Comparison of ENCODE assay signal across 8 mouse cellular contexts in the genomic region with DNA sequence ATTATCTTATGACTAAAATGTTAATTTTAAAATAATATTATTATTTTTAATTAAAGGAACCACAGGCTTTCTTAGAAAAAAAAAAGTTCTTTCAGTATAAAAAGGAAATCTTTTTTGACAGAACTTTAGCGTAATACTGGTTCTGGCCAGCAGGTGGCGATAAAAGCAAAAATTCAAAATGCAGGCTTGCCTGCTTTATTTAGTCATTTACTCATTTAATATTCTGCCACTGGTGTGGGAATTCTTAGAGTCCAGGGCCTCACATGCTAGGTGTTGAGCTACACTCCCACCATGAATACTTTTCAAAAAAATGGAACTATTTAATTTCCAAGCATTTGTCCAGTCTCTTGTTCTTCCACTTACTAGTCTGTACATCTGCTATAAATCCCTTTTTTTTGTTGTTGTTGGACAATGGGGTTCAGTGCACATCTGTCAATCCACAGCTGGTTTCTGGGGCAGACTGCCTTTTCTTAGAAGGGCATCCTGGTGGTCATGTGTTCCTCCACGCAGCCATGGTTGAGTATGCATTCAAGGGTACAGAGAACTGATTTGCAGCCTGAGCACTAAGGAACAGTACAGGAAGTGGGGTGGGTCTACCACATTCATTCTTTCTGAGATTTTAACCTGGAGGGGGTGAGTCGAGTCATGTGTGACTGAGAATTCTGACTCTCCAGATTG. TPM values are rescaled to one million over a fixed set of nuclear protein-coding genes. Genes with fewer than 3 reads are reported as not detected.
DNase-seq lines count a peak whose midpoint lies in the region; ATAC-seq lines count a peak whose summit lies in the region.

No protein-coding gene starts in this region.

- no peak overlapping the region for H3K27ac ChIP-seq in embryonic facial prominence, embryonic 11.5 days (replicated peaks; ENCODE audit: low read depth, low read length)

- H3K4me1 ChIP-seq in embryonic facial prominence, embryonic 11.5 days (ENCODE audit: control insufficient read depth, insufficient read depth, low read length): no peaks in the 10 kb centered on the region

- no peaks in the 10 kb centered on the region for H3K9me3 ChIP-seq in embryonic facial prominence, embryonic 11.5 days (replicated peaks; ENCODE audit: control insufficient read depth, low read length)

- WGBS in embryonic facial prominence, embryonic 11.5 days: 33% methylated on average over 4 of the region's 4 CpGs

- peak; percentile 60 for DNase-seq in CD4-positive, CD25-positive, alpha-beta regulatory T cell, adult 2 months (ENCODE audit: low read depth, low spot score)
- DNase-seq in testis, postnatal 10 days (ENCODE audit: low spot score): peak; percentile 87
- no peak for DNase-seq in testis, postnatal 14 days (ENCODE audit: low spot score)
- peak; percentile 74 for DNase-seq in embryonic facial prominence, embryonic 11.5 days (ENCODE audit: low spot score)
- peak; percentile 70 for DNase-seq in induced T-regulatory cell, adult 2 months (ENCODE audit: low read depth)
- DNase-seq in lung, adult 18-20 months: peak; percentile 22 to 28
- DNase-seq in right cerebral cortex, postnatal 4 days: peak; percentile 81

- H3K36me3 ChIP-seq in embryonic facial prominence, embryonic 11.5 days (replicated peaks; ENCODE audit: control insufficient read depth, insufficient read depth, low read depth, low read length): no peaks in the 10 kb centered on the region

- H3K9ac ChIP-seq in embryonic facial prominence, embryonic 11.5 days (replicated peaks; ENCODE audit: low read length): no peak overlapping the region

- ATAC-seq in CD4-positive, CD25-positive, alpha-beta regulatory T cell, adult 4 months: no peak
- no peak for ATAC-seq in embryonic facial prominence, embryonic 11.5 days (replicated peaks; ENCODE audit: insufficient number of reproducible peaks, low FRiP score, low TSS enrichment, low read depth)

- H3K4me3 ChIP-seq in embryonic facial prominence, embryonic 11.5 days (ENCODE audit: low read depth, low read length): no peak overlapping the region

- no peaks in the 10 kb centered on the region for H3K27me3 ChIP-seq in embryonic facial prominence, embryonic 11.5 days (ENCODE audit: control insufficient read depth, insufficient read depth, low read length)

- no peak overlapping the region for H3K4me2 ChIP-seq in embryonic facial prominence, embryonic 11.5 days (ENCODE audit: low read depth, low read length)

RNA-seq across cellular contexts. Expression of a gene that starts 30.6 kb away (rescaled TPM):
- 100 to 1,000 TPM; 183 to 268 TPM for polyA plus RNA-seq in CD4-positive, CD25-positive, alpha-beta regulatory T cell, adult 4 months (2017; shearing (Covaris generic))
- polyA plus RNA-seq in embryonic facial prominence, embryonic 11.5 days (2014; fragmentation: Nextera tagmentation; extraction: Ambion mirVana): 160 and 163 TPM in 2 replicates
